Mouse (Mus musculus) skeletal muscle tissue, adult 2 months (tissue): ENCODE results near the gene Ism1.

Source experiments
- DNase-seq: peaks from one replicate; pipeline ENCODE4 v3.0.0-alpha.2; 2012; ENCODE audit warnings: low read depth, low spot score

Ism1 gene

GRCm38 (mm10) chr2:139677809-139678274, at the start of gene Ism1:
Gene Ism1 (plus strand): TSS chr2:139678178.
- no peak for DNase-seq

GRCm38 (mm10) chr2:139628731-139629130, 49.2 kb upstream of the Ism1 start:
- no peak for DNase-seq

GRCm38 (mm10) chr2:139629653-139630052, 48.3 kb upstream of the Ism1 start:
- DNase-seq = no peak

GRCm38 (mm10) chr2:139634506-139634905, 43.5 kb upstream of the Ism1 start:
- no peak for DNase-seq

- no peak for DNase-seq
Measured at GRCm38 (mm10) chr2:139637861-139638260, 40.1 kb upstream of the Ism1 start.

- no peak for DNase-seq
Measured at GRCm38 (mm10) chr2:139641757-139642385, 36.1 kb upstream of the Ism1 start.

- no peak for DNase-seq
Measured at GRCm38 (mm10) chr2:139649518-139649917, 28.5 kb upstream of the Ism1 start.

GRCm38 (mm10) chr2:139656750-139657149, 21.2 kb upstream of the Ism1 start:
- no peak for DNase-seq

GRCm38 (mm10) chr2:139671838-139672237, 6.1 kb upstream of the Ism1 start:
- no peak for DNase-seq

GRCm38 (mm10) chr2:139672371-139672770, 5.6 kb upstream of the Ism1 start:
- no peak for DNase-seq

GRCm38 (mm10) chr2:139677065-139677762, 764 bp upstream of the Ism1 start:
- DNase-seq = peak; percentile 40

GRCm38 (mm10) chr2:139678275-139679140, 530 bp downstream of the Ism1 start:
- no peak for DNase-seq

- no peak for DNase-seq
Measured at GRCm38 (mm10) chr2:139682540-139682939, 4.6 kb downstream of the Ism1 start.

- no peak for DNase-seq
Measured at GRCm38 (mm10) chr2:139689442-139690003, 11.5 kb downstream of the Ism1 start.

GRCm38 (mm10) chr2:139693521-139693920, 15.5 kb downstream of the Ism1 start:
- no peak for DNase-seq

GRCm38 (mm10) chr2:139694638-139695037, 16.7 kb downstream of the Ism1 start:
- no peak for DNase-seq

- DNase-seq = no peak
Measured at GRCm38 (mm10) chr2:139696578-139696977, 18.6 kb downstream of the Ism1 start.

- DNase-seq = no peak
Measured at GRCm38 (mm10) chr2:139700609-139701008, 22.6 kb downstream of the Ism1 start.

- no peak for DNase-seq
Measured at GRCm38 (mm10) chr2:139704951-139705350, 27.0 kb downstream of the Ism1 start.

GRCm38 (mm10) chr2:139708194-139708899, 30.4 kb downstream of the Ism1 start:
- no peak for DNase-seq

- DNase-seq = no peak
Measured at GRCm38 (mm10) chr2:139711640-139712039, 33.7 kb downstream of the Ism1 start.
